Mouse (Mus musculus) heart, embryonic 14.5 days (tissue): ENCODE data around the gene Topors. TPM values are rescaled to one million over a fixed set of nuclear protein-coding genes. Genes with fewer than 3 reads are reported as not detected.

Source experiments
- ATAC-seq: fragments of 200-750 bp; cut with Nextera tagmentation; 2 replicates; pipeline ENCODE4 v1.8.0; 2017; ENCODE audit warnings: low read depth, moderate TSS enrichment; ENCODE audit not compliant: insufficient number of reproducible peaks, insufficient read depth, low FRiP score
- H3K27ac ChIP-seq, 2 experiments: fragments of 200-500 bp in 1 of 2; fragments of 300-500 bp in 1 of 2; sonication (generic) in 1 of 2; replicated peaks in 1 of 2; 2 replicates each; pipeline ENCODE4 v1.5.1; 2012 to 2014; ENCODE audit warnings: low read depth in 2 of 2, low read length in 2 of 2, control low read depth in 1 of 2, mild to moderate bottlenecking in 1 of 2, mixed read lengths in 1 of 2; ENCODE audit not compliant: control insufficient read depth in 1 of 2, insufficient read depth in 1 of 2
- H3K27me3 ChIP-seq: fragments of 300-500 bp; sonication (generic); 2 replicates; pipeline ENCODE4 v1.6.1; 2014; ENCODE audit warnings: mild to moderate bottlenecking, low read length, control low read depth; ENCODE audit not compliant: control insufficient read depth, insufficient read depth
- H3K36me3 ChIP-seq: fragments of 300-500 bp; sonication (generic); 2 replicates; pipeline ENCODE4 v1.6.1; 2014; ENCODE audit warnings: mild to moderate bottlenecking, control low read depth, low read length, mixed read lengths; ENCODE audit not compliant: control insufficient read depth, insufficient read depth
- H3K4me1 ChIP-seq, 2 experiments: fragments of 200-500 bp in 1 of 2; fragments of 300-500 bp in 1 of 2; sonication (generic) in 1 of 2; 2 replicates each; pipeline ENCODE4 v1.6.1; 2012 to 2014; ENCODE audit warnings: low read length in 2 of 2, control low read depth in 1 of 2, mixed read lengths in 1 of 2; ENCODE audit not compliant: control insufficient read depth in 2 of 2, insufficient read depth in 2 of 2
- H3K4me2 ChIP-seq: fragments of 300-500 bp; sonication (generic); 2 replicates; pipeline ENCODE4 v1.6.1; 2014; ENCODE audit warnings: mild to moderate bottlenecking, low read length
- H3K4me3 ChIP-seq, 2 experiments: fragments of 200-500 bp in 1 of 2; fragments of 300-500 bp in 1 of 2; sonication (generic) in 1 of 2; 2 replicates each; pipeline ENCODE4 v1.5.1; 2012 to 2014; ENCODE audit warnings: low read length in 2 of 2, mild to moderate bottlenecking in 2 of 2, control low read depth in 1 of 2, low read depth in 1 of 2, moderate library complexity in 1 of 2; ENCODE audit not compliant: control insufficient read depth in 1 of 2, insufficient read depth in 1 of 2
- H3K9ac ChIP-seq: fragments of 300-500 bp; sonication (generic); 2 replicates; pipeline ENCODE4 v1.6.1; 2014; ENCODE audit warnings: mild to moderate bottlenecking, low read length
- H3K9me3 ChIP-seq: fragments of 300-500 bp; sonication (generic); 2 replicates; pipeline ENCODE4 v1.6.1; 2016; ENCODE audit warnings: low read length, control low read depth; ENCODE audit not compliant: control insufficient read depth
- WGBS: fragments of 180-500 bp; shearing (Covaris S2); extraction: QIAGEN DNeasy Blood & Tissue Kit; methylation state at CpG from one replicate; pipeline ENCODE4 v1.1.7; 2014; 5-methylcytosine and 5-hydroxymethylcytosine counted together
- polyA plus RNA-seq: library from polyadenylated mRNA; unstranded; fragments of >200 nt; fragmentation: Nextera tagmentation; extraction: Ambion mirVana; gene quantifications from 2 replicates; pipeline ENCODE4 v1.2.1, GENCODE M21; 2014

Topors gene
- polyA plus RNA-seq, 1 experiment from 2014 or later = 28.3 TPM

DNA sequence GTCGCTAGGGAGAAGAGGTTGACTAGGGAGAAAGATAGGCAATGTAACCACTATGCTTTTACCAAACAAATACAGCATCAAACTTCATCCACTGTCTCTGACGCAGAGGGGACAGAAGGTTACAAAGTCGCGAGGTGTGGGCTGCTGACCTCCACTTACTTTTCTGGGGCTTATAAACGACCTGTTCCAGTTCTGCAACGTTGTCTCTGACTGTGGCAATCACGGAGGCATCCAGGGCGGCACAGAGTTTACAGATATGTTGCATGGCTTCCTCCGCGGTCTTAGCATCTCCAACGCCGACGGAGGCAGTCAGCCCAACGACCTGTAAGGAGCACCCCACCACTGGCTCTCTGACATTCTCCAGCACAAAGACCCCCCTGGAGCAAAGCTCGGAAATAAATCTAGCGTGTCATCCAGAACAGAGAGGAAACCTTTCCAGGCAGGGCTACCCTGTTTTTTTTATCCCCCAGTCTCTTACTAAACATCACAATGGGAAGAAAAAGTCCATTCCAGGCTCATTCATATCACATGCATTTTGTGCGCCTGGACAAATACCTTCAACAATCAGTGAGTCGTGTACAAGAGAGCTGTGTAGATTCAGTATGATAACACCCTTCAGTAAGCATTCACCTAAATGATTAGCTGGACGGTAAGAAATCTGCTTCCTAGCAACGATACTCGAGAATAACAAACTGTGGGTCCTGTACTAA is 47.6 kb downstream of the Topors start:
- WGBS = 42% methylated on average over 21 of the region's 21 CpGs
- Histone ChIP-seq H3K36me3 (peaks cover 36% of the 10 kb centered on the region; the same call in 1 of the 2 replicates), H3K27me3 (no peaks in the 10 kb centered on the region), H3K4me3 (no peak overlapping the region), H3K9me3 (no peaks in the 10 kb centered on the region), H3K4me1 (peaks cover 2% of the 10 kb centered on the region in 2 experiments; a peak in 1 of 4 replicates), H3K9ac (no peak overlapping the region), H3K4me2 (no peak overlapping the region), H3K27ac (no peak overlapping the region)
- ATAC-seq = no peak

DNA sequence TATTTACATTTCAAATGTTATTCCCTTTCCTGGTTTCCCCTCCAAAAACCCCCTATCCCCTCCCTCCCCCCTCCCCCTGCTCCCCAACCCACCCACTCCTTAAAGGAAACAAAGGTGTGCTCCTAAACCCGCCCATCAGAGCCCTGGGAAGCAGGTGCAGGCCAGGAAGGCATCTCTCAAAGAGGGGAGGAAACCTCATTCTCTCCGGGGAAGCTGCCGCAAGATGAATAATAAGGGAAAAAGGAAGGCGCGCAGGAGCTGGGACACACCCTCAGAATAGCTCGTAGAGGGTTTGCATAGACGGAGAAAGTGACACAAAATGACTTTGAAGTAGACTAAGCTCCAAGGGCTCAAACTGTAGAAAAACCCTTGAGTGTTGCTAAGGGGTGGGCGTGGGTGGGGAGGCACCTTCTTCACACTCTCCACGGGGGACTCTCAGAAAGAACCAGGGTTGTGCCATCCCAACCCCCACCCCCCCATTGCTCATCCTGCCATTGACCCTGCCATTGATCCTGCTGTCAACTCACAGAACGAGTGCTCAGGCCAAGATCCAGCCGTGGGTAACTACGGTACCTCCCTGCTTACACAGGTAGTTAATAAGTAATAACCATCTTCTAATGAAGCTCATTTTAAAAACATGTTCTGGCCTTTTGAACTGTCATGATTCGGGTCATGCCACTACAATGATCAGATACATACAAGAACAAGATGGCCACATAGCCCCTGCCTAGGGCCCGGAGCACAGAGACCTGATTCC is 48.5 kb downstream of the Topors start:
- H3K27ac ChIP-seq = no peak overlapping the region
- H3K4me2 ChIP-seq = peak overlapping the region; percentile 50
- WGBS = 35% methylated on average over 14 of the region's 14 CpGs
- no peaks in the 10 kb centered on the region for H3K9me3 ChIP-seq
- H3K36me3 ChIP-seq = peaks cover 34% of the 10 kb centered on the region
- H3K4me1 ChIP-seq = peaks cover 2% of the 10 kb centered on the region in 2 experiments; a peak in 1 of 4 replicates
- H3K4me3 ChIP-seq = no peak overlapping the region
- no peaks in the 10 kb centered on the region for H3K27me3 ChIP-seq
- ATAC-seq = no peak
- no peak overlapping the region; the same call in 1 of the 2 replicates for H3K9ac ChIP-seq

DNA sequence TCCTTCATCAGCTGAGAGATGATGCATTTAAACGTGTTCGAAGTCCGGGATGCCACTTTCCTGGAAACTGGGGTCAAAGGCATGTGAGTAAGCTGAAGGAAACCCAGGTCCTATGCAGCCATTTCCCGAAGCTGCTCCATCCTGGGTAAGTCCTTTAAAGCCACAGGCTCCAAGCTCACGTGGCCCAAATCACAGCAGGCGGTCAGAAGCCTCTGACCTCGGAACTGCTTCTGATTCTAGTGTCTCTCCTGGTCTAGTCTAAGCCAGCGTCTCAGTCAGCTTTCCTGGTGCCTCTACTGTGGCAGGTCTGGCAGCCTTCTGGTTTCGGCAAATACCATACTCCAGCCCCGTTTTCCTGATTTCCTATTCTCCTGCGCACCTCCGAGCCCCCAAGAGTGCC is 49.2 kb downstream of the Topors start:
- Histone ChIP-seq H3K4me3 (no peak overlapping the region; a peak in 1 of 4 replicates), H3K9ac (peak overlapping the region; percentile 34), H3K27ac (no peak overlapping the region), H3K9me3 (no peaks in the 10 kb centered on the region), H3K4me1 (peaks cover 2% of the 10 kb centered on the region in 2 experiments; a peak in 1 of 4 replicates), H3K27me3 (no peaks in the 10 kb centered on the region), H3K36me3 (peaks cover 33% of the 10 kb centered on the region), H3K4me2 (peak overlapping the region; percentile 50)
- no peak for ATAC-seq
- 14% methylated on average over 12 of the region's 12 CpGs for WGBS

DNA sequence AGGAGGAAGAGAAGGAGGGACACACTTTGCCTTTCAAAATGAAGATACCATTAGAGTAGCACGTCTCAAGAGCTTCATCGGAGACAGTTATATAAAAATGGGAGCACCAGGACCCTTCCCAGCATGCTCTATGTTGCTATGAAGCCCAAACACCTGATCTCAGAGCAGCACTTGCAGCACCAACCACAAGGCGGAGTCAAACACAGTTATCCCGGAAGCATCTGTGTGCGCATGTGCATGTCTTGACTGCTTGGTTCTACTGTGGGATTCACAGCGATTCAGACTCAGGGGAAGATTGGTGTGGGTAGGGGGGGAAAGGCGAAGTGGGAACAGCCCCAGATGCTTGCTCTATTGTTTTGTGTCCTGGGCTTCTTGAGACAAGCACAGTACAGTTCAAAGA is 51.3 kb downstream of the Topors start:
- Histone ChIP-seq H3K27me3 (no peaks in the 10 kb centered on the region), H3K9ac (no peak overlapping the region)

DNA sequence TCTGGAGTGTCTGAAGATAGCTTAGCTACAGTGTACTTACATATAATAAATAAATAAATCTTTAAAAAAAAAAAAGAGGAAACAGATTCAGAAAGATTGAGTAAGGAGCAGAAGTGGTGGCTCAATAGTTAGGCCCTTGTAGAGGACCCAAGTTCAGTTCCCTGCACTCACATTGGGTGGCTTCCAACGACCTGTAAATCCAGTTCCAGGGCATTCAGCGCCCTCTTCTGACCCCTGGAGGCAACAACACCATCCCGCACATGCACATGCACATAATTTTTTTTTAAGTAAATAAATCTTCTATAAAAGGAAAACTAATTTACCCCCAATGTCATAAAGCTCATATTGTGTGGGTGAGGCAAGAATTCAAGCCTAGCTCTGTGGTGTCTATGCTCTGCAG is 51.7 kb downstream of the Topors start:
- no peak for ATAC-seq
- Histone ChIP-seq H3K27ac (no peak overlapping the region), H3K36me3 (peaks cover 25% of the 10 kb centered on the region), H3K4me2 (no peak overlapping the region), H3K4me3 (no peak overlapping the region), H3K9me3 (no peaks in the 10 kb centered on the region), H3K27me3 (no peaks in the 10 kb centered on the region), H3K9ac (no peak overlapping the region), H3K4me1 (peaks cover 2% of the 10 kb centered on the region in 2 experiments; a peak in 1 of 4 replicates)
- WGBS = 50% methylated on average over 3 of the region's 3 CpGs

More for the DNA sequence above, 51.3 kb downstream of the Topors start:
- Histone ChIP-seq H3K4me1 (peaks cover 2% of the 10 kb centered on the region in 2 experiments; a peak in 1 of 4 replicates), H3K9me3 (no peaks in the 10 kb centered on the region), H3K4me3 (no peak overlapping the region), H3K4me2 (no peak overlapping the region), H3K36me3 (peaks cover 25% of the 10 kb centered on the region), H3K27ac (no peak overlapping the region)
- 66% methylated on average over 7 of the region's 7 CpGs for WGBS
- ATAC-seq = no peak

DNA sequence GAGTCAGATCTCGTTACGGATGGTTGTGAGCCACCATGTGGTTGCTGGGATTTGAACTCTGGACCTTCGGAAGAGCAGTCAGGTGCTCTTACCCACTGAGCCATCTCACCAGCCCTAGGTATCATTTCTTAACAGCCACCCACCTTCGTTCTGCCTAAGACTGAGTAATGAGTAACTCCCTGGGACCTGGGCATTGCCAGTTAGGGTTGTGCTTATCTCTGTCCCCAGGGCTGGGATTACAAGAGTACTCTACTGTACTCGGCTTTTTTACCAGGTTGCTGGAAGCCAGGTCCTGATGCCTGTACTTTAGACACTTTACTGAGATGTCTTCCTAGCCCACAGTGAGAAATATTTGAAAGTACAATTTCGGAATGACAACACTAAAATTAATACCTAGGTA is 57.5 kb downstream of the Topors start:
- Histone ChIP-seq H3K27ac (no peak overlapping the region), H3K9me3 (no peaks in the 10 kb centered on the region), H3K27me3 (no peaks in the 10 kb centered on the region), H3K36me3 (peaks cover 30% of the 10 kb centered on the region), H3K9ac (no peak overlapping the region), H3K4me1 (peaks cover 3 to 7% of the 10 kb centered on the region in 2 experiments; a peak in 3 of 4 replicates), H3K4me3 (no peak overlapping the region), H3K4me2 (no peak overlapping the region)
- ATAC-seq = no peak
- WGBS = 81% methylated on average over 4 of the region's 6 CpGs
